Mouse (Mus musculus): ENCODE measurements at regions not wholly inside any gene's neighbourhood (a gene's known extent, or its start where the extent isn't known, plus 50 kb on each side); places are given as distances from the start of the nearest gene placed in this dataset.

GRCm38 (mm10) chr4:33651292-33651691 lies 273.1 kb upstream of the Cnr1 start:
- TF ChIP-seq CTCF (IDR thresholded peaks at IDR 0.05; ENCODE audit: low read depth, low read length), result no peak
- no peak for TF ChIP-seq POLR2A (IDR thresholded peaks at IDR 0.05; ENCODE audit: insufficient read depth, low read length)
